Mouse (Mus musculus): ENCODE measurements around the gene March9. TPM values are rescaled to one million over a fixed set of nuclear protein-coding genes. Genes with fewer than 3 reads are reported as not detected.

March9 gene
- polyA plus RNA-seq, 1 experiment from 2014 or later, result 8.9 TPM

Other genes with a start within 250 kb of the March9 start
- gene Atp23, start 158.8 kb downstream of the March9 start, polyA plus RNA-seq (2015; fragmentation: Nextera tagmentation; extraction: Ambion mirVana), result 12.2 and 13.3 TPM in 2 replicates
- 16.5 and 18.6 TPM in 2 replicates for gene Ctdsp2, start 81.5 kb downstream of the March9 start, polyA plus RNA-seq (2015; fragmentation: Nextera tagmentation; extraction: Ambion mirVana)
- 2.2 and 3.2 TPM in 2 replicates for gene Avil, start 59.5 kb downstream of the March9 start, polyA plus RNA-seq (2015; fragmentation: Nextera tagmentation; extraction: Ambion mirVana)
- 57.3 and 62.7 TPM in 2 replicates for gene Tsfm, start 29.3 kb downstream of the March9 start, polyA plus RNA-seq (2015; fragmentation: Nextera tagmentation; extraction: Ambion mirVana)
- gene Mettl1, start 18.8 kb downstream of the March9 start, polyA plus RNA-seq (2015; fragmentation: Nextera tagmentation; extraction: Ambion mirVana), result 20.5 and 21.7 TPM in 2 replicates
- gene Eef1akmt3, start 18.7 kb downstream of the March9 start, polyA plus RNA-seq (2015; fragmentation: Nextera tagmentation; extraction: Ambion mirVana), result 0.08 and 0.37 TPM in 2 replicates
- 0.06 and 0.18 TPM in 2 replicates for gene Cyp27b1, start 11.9 kb downstream of the March9 start, polyA plus RNA-seq (2015; fragmentation: Nextera tagmentation; extraction: Ambion mirVana)
- 793 and 910 TPM in 2 replicates for gene Cdk4, start 3.4 kb upstream of the March9 start, polyA plus RNA-seq (2015; fragmentation: Nextera tagmentation; extraction: Ambion mirVana)
- gene Tspan31, start 10.1 kb upstream of the March9 start, polyA plus RNA-seq (2015; fragmentation: Nextera tagmentation; extraction: Ambion mirVana), result 113 and 120 TPM in 2 replicates
- 6.3 and 6.6 TPM in 2 replicates for gene Agap2, start 15.1 kb upstream of the March9 start, polyA plus RNA-seq (2015; fragmentation: Nextera tagmentation; extraction: Ambion mirVana)
- gene Os9, start 60.9 kb upstream of the March9 start, polyA plus RNA-seq (2015; fragmentation: Nextera tagmentation; extraction: Ambion mirVana), result 130 and 135 TPM in 2 replicates
- 62.2 and 62.3 TPM in 2 replicates for gene B4galnt1, start 105.0 kb upstream of the March9 start, polyA plus RNA-seq (2015; fragmentation: Nextera tagmentation; extraction: Ambion mirVana)
- gene Slc26a10, start 120.5 kb upstream of the March9 start, polyA plus RNA-seq (2015; fragmentation: Nextera tagmentation; extraction: Ambion mirVana), result 0.94 and 0.98 TPM in 2 replicates
- gene Arhgef25, start 129.9 kb upstream of the March9 start, polyA plus RNA-seq (2015; fragmentation: Nextera tagmentation; extraction: Ambion mirVana), result 20.6 and 21.9 TPM in 2 replicates
- gene Dtx3, start 135.5 kb upstream of the March9 start, polyA plus RNA-seq (2015; fragmentation: Nextera tagmentation; extraction: Ambion mirVana), result 288 and 297 TPM in 2 replicates
- 17.9 and 18.7 TPM in 2 replicates for gene Pip4k2c, start 151.4 kb upstream of the March9 start, polyA plus RNA-seq (2015; fragmentation: Nextera tagmentation; extraction: Ambion mirVana)
- 99.0 and 103 TPM in 2 replicates for gene Kif5a, start 203.2 kb upstream of the March9 start, polyA plus RNA-seq (2015; fragmentation: Nextera tagmentation; extraction: Ambion mirVana)
- 355 and 362 TPM in 2 replicates for gene Dctn2, start 206.2 kb upstream of the March9 start, polyA plus RNA-seq (2015; fragmentation: Nextera tagmentation; extraction: Ambion mirVana)
- gene Mbd6, start 228.8 kb upstream of the March9 start, polyA plus RNA-seq (2015; fragmentation: Nextera tagmentation; extraction: Ambion mirVana), result 16.2 and 18.8 TPM in 2 replicates

Measured in midbrain, embryonic 15.5 days (tissue).